Mouse (Mus musculus) heart, embryonic 11.5 days (tissue): ENCODE measurements around the gene Tnfrsf9. TPM values are rescaled to one million over a fixed set of nuclear protein-coding genes. Genes with fewer than 3 reads are reported as not detected.
A peak's percentile ranks its signal among the peaks of the same experiment; 100 is the strongest.

ENCODE experiments used
- ATAC-seq: fragments of 200-750 bp; cut with Nextera tagmentation; replicated peaks from 2 replicates; pipeline ENCODE4 v1.8.0; 2017; ENCODE audit warnings: moderate library complexity; ENCODE audit not compliant: insufficient number of reproducible peaks, low FRiP score, low TSS enrichment
- H3K27ac ChIP-seq: fragments of 300-500 bp; sonication (generic); 2 replicates; pipeline ENCODE4 v1.5.1; 2014; ENCODE audit warnings: mild to moderate bottlenecking, low read depth, low read length
- H3K27me3 ChIP-seq: fragments of 300-500 bp; sonication (generic); 2 replicates; pipeline ENCODE4 v1.6.1; 2014; ENCODE audit warnings: mild to moderate bottlenecking, low read length, mixed read lengths; ENCODE audit not compliant: control insufficient read depth, insufficient read depth
- H3K36me3 ChIP-seq: fragments of 300-500 bp; sonication (generic); 2 replicates; pipeline ENCODE4 v1.6.1; 2014; ENCODE audit warnings: mild to moderate bottlenecking, low read length, moderate library complexity, mixed read lengths; ENCODE audit not compliant: control insufficient read depth, insufficient read depth
- H3K4me1 ChIP-seq: fragments of 300-500 bp; sonication (generic); 2 replicates; pipeline ENCODE4 v1.6.1; 2014; ENCODE audit warnings: low read length; ENCODE audit not compliant: control insufficient read depth, insufficient read depth
- H3K4me2 ChIP-seq: fragments of 300-500 bp; sonication (generic); 2 replicates; pipeline ENCODE4 v1.6.1; 2014; ENCODE audit warnings: mild to moderate bottlenecking, moderate library complexity
- H3K4me3 ChIP-seq: fragments of 300-500 bp; sonication (generic); 2 replicates; pipeline ENCODE4 v1.5.1; 2014; ENCODE audit warnings: low read depth, low read length
- H3K9ac ChIP-seq: fragments of 300-500 bp; sonication (generic); 2 replicates; pipeline ENCODE4 v1.6.1; 2014; ENCODE audit warnings: mild to moderate bottlenecking, low read depth, low read length, moderate library complexity
- H3K9me3 ChIP-seq: fragments of 300-500 bp; sonication (generic); replicated peaks from 2 replicates; pipeline ENCODE4 v1.6.1; 2016; ENCODE audit warnings: low read length; ENCODE audit not compliant: control insufficient read depth
- WGBS: fragments of 180-500 bp; shearing (Covaris S2); extraction: QIAGEN DNeasy Blood & Tissue Kit; methylation state at CpG from one replicate; pipeline ENCODE4 v1.1.7; 2014; ENCODE audit not compliant: insufficient replicate concordance; 5-methylcytosine and 5-hydroxymethylcytosine counted together
- polyA plus RNA-seq: library from polyadenylated mRNA; unstranded; fragments of >200 nt; fragmentation: Nextera tagmentation; extraction: Ambion mirVana; gene quantifications from 2 replicates; pipeline ENCODE4 v1.2.1, GENCODE M21; 2014

Tnfrsf9 gene
- polyA plus RNA-seq = 0.11 and 0.29 TPM in 2 replicates

DNA sequence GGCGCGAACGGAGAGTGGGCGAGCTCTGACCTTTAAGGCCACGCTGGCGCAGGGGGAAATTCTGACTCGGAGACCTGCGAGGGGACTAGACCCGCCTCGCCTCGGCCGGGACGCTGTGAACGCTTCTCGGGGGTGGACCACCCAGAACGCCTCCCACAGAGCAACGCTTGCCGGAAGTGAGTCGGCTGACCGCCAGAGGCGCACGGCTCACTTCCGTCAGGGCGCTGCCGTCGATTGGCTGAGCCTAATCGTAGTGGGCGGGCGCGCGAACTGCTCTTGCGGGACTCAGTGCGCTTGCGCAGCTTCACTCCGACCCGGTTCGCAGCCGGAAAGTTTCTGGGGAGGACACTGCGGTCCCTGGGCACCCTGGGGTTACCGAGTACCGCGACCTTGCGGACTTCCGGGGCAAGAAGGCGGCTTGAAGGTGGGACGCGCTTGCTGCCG is at the start of gene Tnfrsf9, which contains the start of gene Park7:
TSS of gene Tnfrsf9 (plus strand) at position 273 of the 444 bp plus-strand sequence.
TSS of gene Park7 (minus strand) at position 148 of the 444 bp plus-strand sequence.
- under 1% methylated on average over 48 of the region's 48 CpGs for WGBS
- ATAC-seq = peak; percentile 89
- no peaks in the 10 kb centered on the region for H3K36me3 ChIP-seq

DNA sequence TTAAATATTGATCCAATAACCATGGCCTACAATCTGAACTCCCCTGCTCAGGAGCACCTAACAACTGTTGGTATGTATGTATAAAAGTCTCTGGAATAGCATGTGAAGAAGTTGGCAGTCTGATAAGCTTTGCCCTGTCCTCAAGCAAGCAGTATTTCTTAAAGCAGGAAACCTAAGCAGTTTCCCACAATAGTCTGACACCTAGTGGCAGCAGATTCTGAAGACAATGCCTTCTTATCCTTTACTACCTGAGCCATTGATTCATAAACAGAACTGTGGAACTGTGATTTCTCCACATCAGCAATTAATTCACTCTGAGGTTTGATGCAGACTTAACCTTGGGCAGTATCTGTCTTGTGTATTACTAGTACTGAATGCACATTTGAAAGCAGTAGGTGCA is 49.0 kb upstream of the Tnfrsf9 start:
- Histone ChIP-seq H3K27ac (no peak overlapping the region), H3K4me2 (no peak overlapping the region), H3K27me3 (no peaks in the 10 kb centered on the region), H3K9me3 (no peaks in the 10 kb centered on the region), H3K36me3 (peaks cover 12% of the 10 kb centered on the region), H3K4me1 (peaks cover 11% of the 10 kb centered on the region), H3K4me3 (no peak overlapping the region), H3K9ac (no peak overlapping the region)
- ATAC-seq = no peak

More for the DNA sequence above, at the start of gene Tnfrsf9, which contains the start of gene Park7:
- H3K27ac ChIP-seq = peak within 1 kb of the TSS; percentile 82
- peak within 1 kb of the TSS; percentile 71 for H3K4me3 ChIP-seq
- no peaks in the 10 kb centered on the region for H3K27me3 ChIP-seq
- peak within 1 kb of the TSS; percentile 83 for H3K9ac ChIP-seq
- peak within 1 kb of the TSS; percentile 69 for H3K4me2 ChIP-seq
- peaks cover 8% of the 10 kb centered on the region for H3K4me1 ChIP-seq
- no peaks in the 10 kb centered on the region for H3K9me3 ChIP-seq

- Histone ChIP-seq H3K4me2 (no peak overlapping the region), H3K9me3 (no peaks in the 10 kb centered on the region), H3K27me3 (no peaks in the 10 kb centered on the region), H3K36me3 (peaks cover 12% of the 10 kb centered on the region), H3K9ac (no peak overlapping the region), H3K4me1 (peaks cover 14% of the 10 kb centered on the region), H3K27ac (no peak overlapping the region), H3K4me3 (no peak overlapping the region)
- WGBS = 88% methylated on average over 11 of the region's 11 CpGs
- ATAC-seq = no peak
These were observed 48.3 kb upstream of the Tnfrsf9 start for GRCm38 (mm10) chr4:150866069-150866468.

DNA sequence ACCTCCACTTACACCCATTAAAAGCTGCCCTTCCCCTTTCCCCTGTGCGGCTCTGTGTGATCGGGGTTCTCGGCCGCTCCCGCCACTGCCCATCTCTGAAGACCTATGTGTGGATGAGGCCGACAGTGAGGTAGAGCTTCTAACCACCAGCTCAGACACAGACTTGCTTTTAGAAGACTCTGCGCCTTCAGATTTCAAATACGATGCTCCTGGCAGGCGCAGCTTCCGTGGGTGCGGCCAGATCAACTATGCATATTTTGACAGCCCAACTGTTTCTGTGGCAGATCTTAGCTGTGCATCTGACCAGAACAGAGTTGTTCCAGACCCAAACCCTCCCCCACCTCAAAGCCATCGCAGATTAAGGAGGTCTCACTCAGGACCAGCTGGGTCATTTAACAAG is 47.9 kb upstream of the Tnfrsf9 start:
- no peak overlapping the region for H3K4me3 ChIP-seq
- no peaks in the 10 kb centered on the region for H3K27me3 ChIP-seq
- WGBS = 88% methylated on average over 12 of the region's 12 CpGs
- peaks cover 12% of the 10 kb centered on the region for H3K36me3 ChIP-seq
- no peak overlapping the region for H3K27ac ChIP-seq
- no peaks in the 10 kb centered on the region for H3K9me3 ChIP-seq
- no peak overlapping the region for H3K4me2 ChIP-seq
- no peak overlapping the region for H3K9ac ChIP-seq
- H3K4me1 ChIP-seq = peaks cover 18% of the 10 kb centered on the region
- no peak for ATAC-seq

DNA sequence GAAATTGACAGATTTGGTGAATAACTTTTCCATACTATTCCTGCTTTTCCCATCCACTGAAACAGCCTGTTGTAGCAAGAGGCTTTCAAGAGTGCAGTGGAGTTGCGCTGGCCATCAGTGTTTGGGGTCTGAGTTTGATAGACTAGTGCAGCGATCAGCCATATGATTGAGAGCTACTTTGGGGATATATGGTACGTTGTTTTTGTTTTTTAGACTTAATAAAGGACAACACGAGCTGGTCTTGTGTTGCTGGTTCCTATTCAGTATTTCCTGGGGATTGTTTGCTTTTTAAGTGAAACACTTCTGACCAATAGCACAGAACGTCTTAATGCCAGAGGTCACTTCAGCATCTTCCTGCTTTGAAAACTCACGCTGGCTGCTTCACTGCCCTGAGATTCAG is 46.2 kb upstream of the Tnfrsf9 start:
- Histone ChIP-seq H3K36me3 (peaks cover 12% of the 10 kb centered on the region), H3K4me2 (no peak overlapping the region), H3K9me3 (no peaks in the 10 kb centered on the region), H3K4me1 (peaks cover 29% of the 10 kb centered on the region), H3K27ac (no peak overlapping the region), H3K9ac (no peak overlapping the region), H3K27me3 (no peaks in the 10 kb centered on the region), H3K4me3 (no peak overlapping the region)
- WGBS = 78% methylated on average over 6 of the region's 6 CpGs
- ATAC-seq = no peak

GRCm38 (mm10) chr4:150868859-150869258 is 45.5 kb upstream of the Tnfrsf9 start:
- Histone ChIP-seq H3K4me3 (no peak overlapping the region), H3K4me1 (peaks cover 29% of the 10 kb centered on the region), H3K4me2 (no peak overlapping the region), H3K36me3 (peaks cover 12% of the 10 kb centered on the region), H3K27ac (no peak overlapping the region), H3K9me3 (no peaks in the 10 kb centered on the region), H3K27me3 (no peaks in the 10 kb centered on the region), H3K9ac (no peak overlapping the region)
- no peak for ATAC-seq
- WGBS = 64% methylated on average over 2 of the region's 2 CpGs

GRCm38 (mm10) chr4:150869276-150870197 is 44.8 kb upstream of the Tnfrsf9 start:
- whole genome bisulfite sequencing = 52% methylated on average over 17 of the region's 17 CpGs
- Histone ChIP-seq H3K4me2 (no peak overlapping the region), H3K27me3 (no peaks in the 10 kb centered on the region), H3K27ac (peak overlapping the region; percentile 35), H3K9me3 (no peaks in the 10 kb centered on the region), H3K9ac (0 out of 2 replicates have a peak overlapping the region, but pooled peaks have one; percentile 16), H3K36me3 (peaks cover 12% of the 10 kb centered on the region), H3K4me1 (peaks cover 29% of the 10 kb centered on the region), H3K4me3 (no peak overlapping the region)
- ATAC-seq = no peak

DNA sequence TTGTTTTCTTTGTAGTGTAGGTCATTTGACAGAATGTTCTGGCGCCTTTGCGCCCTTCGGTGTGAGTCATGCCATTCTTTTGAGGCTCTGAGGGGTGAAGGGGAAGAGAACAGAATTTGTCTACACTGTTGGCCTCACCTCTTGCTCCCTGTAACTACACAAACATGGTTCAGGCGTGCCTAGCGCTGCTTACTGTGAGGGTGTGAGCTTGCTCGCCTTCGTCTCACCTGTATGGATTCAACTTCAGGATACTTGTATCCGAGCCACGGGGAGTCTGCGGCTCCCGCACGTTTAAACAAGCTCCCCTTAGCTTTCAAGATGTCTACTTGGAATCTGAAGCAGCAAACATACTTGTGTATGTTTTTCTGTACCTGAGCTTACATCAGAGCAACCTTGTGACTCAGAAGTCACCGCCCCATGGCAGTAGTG is 43.4 kb upstream of the Tnfrsf9 start:
- Histone ChIP-seq H3K4me1 (peaks cover 29% of the 10 kb centered on the region), H3K9ac (no peak overlapping the region), H3K27ac (no peak overlapping the region), H3K9me3 (no peaks in the 10 kb centered on the region), H3K27me3 (no peaks in the 10 kb centered on the region), H3K4me3 (no peak overlapping the region), H3K4me2 (no peak overlapping the region), H3K36me3 (peaks cover 12% of the 10 kb centered on the region)
- WGBS = 80% methylated on average over 13 of the region's 13 CpGs
- ATAC-seq = no peak
